Mouse (Mus musculus): ENCODE data around the gene R3hdm1. TPM values are rescaled to one million over a fixed set of nuclear protein-coding genes. Genes with fewer than 3 reads are reported as not detected.

R3hdm1 gene
- polyA plus RNA-seq, 1 experiment: 212 TPM

- Histone ChIP-seq H3K4me3 (ENCODE audit: control insufficient read depth, low read depth, low read length) (no peak overlapping the region), H3K36me3 (ENCODE audit: control insufficient read depth, insufficient read depth, low read length) (no peaks in the 10 kb centered on the region), H3K27me3 (ENCODE audit: control insufficient read depth, insufficient read depth, low read length) (no peaks in the 10 kb centered on the region), H3K27ac (ENCODE audit: control insufficient read depth, insufficient read depth, low read depth, low read length) (no peak overlapping the region), H3K4me1 (ENCODE audit: control insufficient read depth, insufficient read depth, low read length) (no peaks in the 10 kb centered on the region)
- no peak for TF ChIP-seq POLR2A (IDR thresholded peaks at IDR 0.05; ENCODE audit: control insufficient read depth, low read depth, low read length)
- TF ChIP-seq CTCF (IDR thresholded peaks at IDR 0.05; ENCODE audit: control insufficient read depth, insufficient read depth, insufficient replicate concordance, low read depth, low read length): no peak
Observed at GRCm38 (mm10) chr1:128141039-128141438, 37.9 kb downstream of the R3hdm1 start.

GRCm38 (mm10) chr1:128141737-128142136, 38.6 kb downstream of the R3hdm1 start:
- no peak overlapping the region for H3K27ac ChIP-seq (ENCODE audit: control insufficient read depth, insufficient read depth, low read depth, low read length)
- TF ChIP-seq POLR2A (IDR thresholded peaks at IDR 0.05; ENCODE audit: control insufficient read depth, low read depth, low read length) (no peak), CTCF (IDR thresholded peaks at IDR 0.05; ENCODE audit: control insufficient read depth, insufficient read depth, insufficient replicate concordance, low read depth, low read length) (no peak)
- H3K36me3 ChIP-seq (ENCODE audit: control insufficient read depth, insufficient read depth, low read length): no peaks in the 10 kb centered on the region
- H3K27me3 ChIP-seq (ENCODE audit: control insufficient read depth, insufficient read depth, low read length): no peaks in the 10 kb centered on the region
- H3K4me1 ChIP-seq (ENCODE audit: control insufficient read depth, insufficient read depth, low read length): no peaks in the 10 kb centered on the region
- H3K4me3 ChIP-seq (ENCODE audit: control insufficient read depth, low read depth, low read length): no peak overlapping the region

GRCm38 (mm10) chr1:128166956-128167355, 63.9 kb downstream of the R3hdm1 start:
- Histone ChIP-seq H3K4me1 (ENCODE audit: control insufficient read depth, insufficient read depth, low read length) (no peaks in the 10 kb centered on the region), H3K4me3 (ENCODE audit: control insufficient read depth, low read depth, low read length) (no peak overlapping the region), H3K27me3 (ENCODE audit: control insufficient read depth, insufficient read depth, low read length) (no peaks in the 10 kb centered on the region), H3K27ac (ENCODE audit: control insufficient read depth, insufficient read depth, low read depth, low read length) (no peak overlapping the region), H3K36me3 (ENCODE audit: control insufficient read depth, insufficient read depth, low read length) (no peaks in the 10 kb centered on the region)
- no peak for TF ChIP-seq POLR2A (IDR thresholded peaks at IDR 0.05; ENCODE audit: control insufficient read depth, low read depth, low read length)
- no peak for TF ChIP-seq CTCF (IDR thresholded peaks at IDR 0.05; ENCODE audit: control insufficient read depth, insufficient read depth, insufficient replicate concordance, low read depth, low read length)

GRCm38 (mm10) chr1:128170104-128170503, 67.0 kb downstream of the R3hdm1 start:
- Histone ChIP-seq H3K4me3 (ENCODE audit: control insufficient read depth, low read depth, low read length) (no peak overlapping the region), H3K27ac (ENCODE audit: control insufficient read depth, insufficient read depth, low read depth, low read length) (no peak overlapping the region), H3K4me1 (ENCODE audit: control insufficient read depth, insufficient read depth, low read length) (no peaks in the 10 kb centered on the region), H3K36me3 (ENCODE audit: control insufficient read depth, insufficient read depth, low read length) (peaks cover 1% of the 10 kb centered on the region; the same call in 1 of the 2 replicates), H3K27me3 (ENCODE audit: control insufficient read depth, insufficient read depth, low read length) (no peaks in the 10 kb centered on the region)
- TF ChIP-seq CTCF (IDR thresholded peaks at IDR 0.05; ENCODE audit: control insufficient read depth, insufficient read depth, insufficient replicate concordance, low read depth, low read length): no peak
- no peak for TF ChIP-seq POLR2A (IDR thresholded peaks at IDR 0.05; ENCODE audit: control insufficient read depth, low read depth, low read length)

- Histone ChIP-seq H3K36me3 (ENCODE audit: control insufficient read depth, insufficient read depth, low read length) (peaks cover 2% of the 10 kb centered on the region; the same call in 1 of the 2 replicates), H3K27me3 (ENCODE audit: control insufficient read depth, insufficient read depth, low read length) (no peaks in the 10 kb centered on the region), H3K27ac (ENCODE audit: control insufficient read depth, insufficient read depth, low read depth, low read length) (no peak overlapping the region)
Observed at GRCm38 (mm10) chr1:128191426-128191825, 88.3 kb downstream of the R3hdm1 start.

GRCm38 (mm10) chr1:128192369-128192768, 89.3 kb downstream of the R3hdm1 start:
- H3K4me3 ChIP-seq (ENCODE audit: control insufficient read depth, low read depth, low read length): no peak overlapping the region
- no peak overlapping the region for H3K27ac ChIP-seq (ENCODE audit: control insufficient read depth, insufficient read depth, low read depth, low read length)
- H3K27me3 ChIP-seq (ENCODE audit: control insufficient read depth, insufficient read depth, low read length): no peaks in the 10 kb centered on the region
- TF ChIP-seq POLR2A (IDR thresholded peaks at IDR 0.05; ENCODE audit: control insufficient read depth, low read depth, low read length) (no peak), CTCF (IDR thresholded peaks at IDR 0.05; ENCODE audit: control insufficient read depth, insufficient read depth, insufficient replicate concordance, low read depth, low read length) (no peak)
- no peaks in the 10 kb centered on the region for H3K4me1 ChIP-seq (ENCODE audit: control insufficient read depth, insufficient read depth, low read length)
- peaks cover 2% of the 10 kb centered on the region; the same call in 1 of the 2 replicates for H3K36me3 ChIP-seq (ENCODE audit: control insufficient read depth, insufficient read depth, low read length)

More at GRCm38 (mm10) chr1:128191426-128191825, 88.3 kb downstream of the R3hdm1 start:
- Histone ChIP-seq H3K4me3 (ENCODE audit: control insufficient read depth, low read depth, low read length) (no peak overlapping the region), H3K4me1 (ENCODE audit: control insufficient read depth, insufficient read depth, low read length) (no peaks in the 10 kb centered on the region)
- TF ChIP-seq POLR2A (IDR thresholded peaks at IDR 0.05; ENCODE audit: control insufficient read depth, low read depth, low read length) (no peak), CTCF (IDR thresholded peaks at IDR 0.05; ENCODE audit: control insufficient read depth, insufficient read depth, insufficient replicate concordance, low read depth, low read length) (no peak)

GRCm38 (mm10) chr1:128194011-128194410, 90.9 kb downstream of the R3hdm1 start:
- Histone ChIP-seq H3K27ac (ENCODE audit: control insufficient read depth, insufficient read depth, low read depth, low read length) (no peak overlapping the region), H3K36me3 (ENCODE audit: control insufficient read depth, insufficient read depth, low read length) (peaks cover 2% of the 10 kb centered on the region; the same call in 1 of the 2 replicates), H3K27me3 (ENCODE audit: control insufficient read depth, insufficient read depth, low read length) (no peaks in the 10 kb centered on the region), H3K4me3 (ENCODE audit: control insufficient read depth, low read depth, low read length) (no peak overlapping the region), H3K4me1 (ENCODE audit: control insufficient read depth, insufficient read depth, low read length) (no peaks in the 10 kb centered on the region)
- TF ChIP-seq POLR2A (IDR thresholded peaks at IDR 0.05; ENCODE audit: control insufficient read depth, low read depth, low read length) (no peak), CTCF (IDR thresholded peaks at IDR 0.05; ENCODE audit: control insufficient read depth, insufficient read depth, insufficient replicate concordance, low read depth, low read length) (no peak)

- TF ChIP-seq POLR2A (IDR thresholded peaks at IDR 0.05; ENCODE audit: control insufficient read depth, low read depth, low read length): no peak
- no peak for TF ChIP-seq CTCF (IDR thresholded peaks at IDR 0.05; ENCODE audit: control insufficient read depth, insufficient read depth, insufficient replicate concordance, low read depth, low read length)
- Histone ChIP-seq H3K27me3 (ENCODE audit: control insufficient read depth, insufficient read depth, low read length) (no peaks in the 10 kb centered on the region), H3K4me3 (ENCODE audit: control insufficient read depth, low read depth, low read length) (no peak overlapping the region), H3K36me3 (ENCODE audit: control insufficient read depth, insufficient read depth, low read length) (peaks cover 2% of the 10 kb centered on the region; the same call in 1 of the 2 replicates), H3K4me1 (ENCODE audit: control insufficient read depth, insufficient read depth, low read length) (no peaks in the 10 kb centered on the region), H3K27ac (ENCODE audit: control insufficient read depth, insufficient read depth, low read depth, low read length) (no peak overlapping the region)
Observed at GRCm38 (mm10) chr1:128197353-128197752, 94.3 kb downstream of the R3hdm1 start.
